Mouse (Mus musculus) midbrain, embryonic 15.5 days (tissue): Measurements from ENCODE around the gene Med22. TPM values are rescaled to one million over a fixed set of nuclear protein-coding genes. Genes with fewer than 3 reads are reported as not detected.
"Not testable (repeated sequence)": the region's sequence is repeated elsewhere in the genome, so short reads cannot be mapped to it uniquely, and the experiment has no call there.

ENCODE experiments used
- ATAC-seq: fragments of 200-750 bp; cut with Nextera tagmentation; replicated peaks from 2 replicates; pipeline ENCODE4 v1.8.0; 2017; ENCODE audit warnings: moderate TSS enrichment
- H3K27ac ChIP-seq: fragments of 300-500 bp; sonication (generic); 2 replicates; pipeline ENCODE4 v1.5.1; 2015; ENCODE audit warnings: mild to moderate bottlenecking, inconsistent platforms
- H3K27me3 ChIP-seq: fragments of 300-500 bp; sonication (generic); replicated peaks from 2 replicates; pipeline ENCODE4 v1.6.1; 2015; ENCODE audit warnings: inconsistent platforms
- H3K36me3 ChIP-seq: fragments of 300-500 bp; sonication (generic); replicated peaks from 2 replicates; pipeline ENCODE4 v1.6.1; 2015; ENCODE audit warnings: inconsistent platforms
- H3K4me1 ChIP-seq: fragments of 300-500 bp; sonication (generic); 2 replicates; pipeline ENCODE4 v1.6.1; 2015; ENCODE audit warnings: inconsistent platforms
- H3K4me2 ChIP-seq: fragments of 300-500 bp; sonication (generic); 2 replicates; pipeline ENCODE4 v1.6.1; 2015; ENCODE audit warnings: inconsistent platforms, mild to moderate bottlenecking, moderate library complexity
- H3K4me3 ChIP-seq: fragments of 300-500 bp; sonication (generic); 2 replicates; pipeline ENCODE4 v1.5.1; 2015; ENCODE audit warnings: mild to moderate bottlenecking, inconsistent platforms
- H3K9ac ChIP-seq: fragments of 300-500 bp; sonication (generic); 2 replicates; pipeline ENCODE4 v1.6.1; 2015; ENCODE audit warnings: mild to moderate bottlenecking, inconsistent platforms
- H3K9me3 ChIP-seq: fragments of 300-500 bp; sonication (generic); 2 replicates; pipeline ENCODE4 v1.6.1; 2016; ENCODE audit warnings: inconsistent platforms
- WGBS: fragments of 180-500 bp; shearing (Covaris S2); methylation state at CpG from one replicate; pipeline ENCODE4 v1.1.7; 2015; ENCODE audit warnings: mixed read lengths; 5-methylcytosine and 5-hydroxymethylcytosine counted together
- polyA plus RNA-seq: library from polyadenylated mRNA; unstranded; fragments of >200 nt; fragmentation: Nextera tagmentation; extraction: Ambion mirVana; gene quantifications from 2 replicates; pipeline ENCODE4 v1.2.1, GENCODE M21; 2015

Med22 gene
- polyA plus RNA-seq, 1 experiment from 2014 or later: 144 TPM

DNA sequence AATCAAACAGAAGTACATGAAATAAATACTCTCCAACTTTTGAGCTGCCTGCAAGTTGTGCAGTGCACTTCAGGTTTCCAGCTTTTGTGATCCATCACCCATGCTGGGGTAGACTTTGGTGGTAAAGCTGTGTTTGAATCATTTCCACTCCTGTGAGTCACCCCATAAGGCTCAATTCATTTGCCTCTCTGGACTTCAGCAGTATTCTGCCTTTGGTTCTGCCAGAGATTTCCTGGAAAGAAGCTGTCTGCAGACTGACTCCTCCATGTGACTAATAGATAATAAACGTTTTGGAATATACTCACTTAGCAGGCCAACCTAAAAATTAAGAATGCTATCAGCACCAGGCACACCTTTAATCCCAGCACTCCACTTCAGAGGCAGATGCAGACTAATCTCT is 9.7 kb downstream of the Med22 start:
- no peak for ATAC-seq
- Histone ChIP-seq H3K4me3 (no peak overlapping the region), H3K36me3 (peaks cover 36% of the 10 kb centered on the region), H3K4me2 (no peak overlapping the region), H3K9ac (no peak overlapping the region), H3K4me1 (peaks cover 27% of the 10 kb centered on the region), H3K27ac (no peak overlapping the region), H3K9me3 (no peaks in the 10 kb centered on the region), H3K27me3 (no peaks in the 10 kb centered on the region)
- 92% methylated on average over 1 of the region's 1 CpGs for WGBS

DNA sequence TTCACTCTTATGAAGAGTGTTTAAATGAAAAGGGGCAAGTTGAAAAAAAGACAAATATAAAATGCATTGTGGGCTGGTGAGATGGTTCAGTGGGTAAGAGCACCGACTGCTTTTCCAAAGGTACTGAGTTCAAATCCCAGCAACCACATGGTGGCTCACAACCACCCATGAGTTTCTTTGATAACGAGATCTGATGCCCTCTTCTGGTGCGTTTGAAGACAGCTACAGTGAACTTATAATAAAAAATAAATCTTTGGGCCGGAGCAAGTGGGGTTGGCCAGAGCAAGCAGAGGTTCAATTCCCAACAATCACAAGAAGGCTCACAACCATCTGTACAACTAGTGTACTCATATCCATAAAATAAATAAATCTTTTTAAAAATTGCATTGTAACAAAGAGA is 14.6 kb downstream of the Med22 start:
- H3K36me3 ChIP-seq: peaks cover 65% of the 10 kb centered on the region
- no peak overlapping the region for H3K4me2 ChIP-seq
- no peaks in the 10 kb centered on the region for H3K9me3 ChIP-seq
- peaks cover 3% of the 10 kb centered on the region for H3K4me1 ChIP-seq
- no peak overlapping the region for H3K9ac ChIP-seq
- H3K4me3 ChIP-seq: no peak overlapping the region
- H3K27ac ChIP-seq: no peak overlapping the region
- ATAC-seq: no peak
- WGBS: 94% methylated on average over 4 of the region's 4 CpGs
- no peaks in the 10 kb centered on the region for H3K27me3 ChIP-seq

DNA sequence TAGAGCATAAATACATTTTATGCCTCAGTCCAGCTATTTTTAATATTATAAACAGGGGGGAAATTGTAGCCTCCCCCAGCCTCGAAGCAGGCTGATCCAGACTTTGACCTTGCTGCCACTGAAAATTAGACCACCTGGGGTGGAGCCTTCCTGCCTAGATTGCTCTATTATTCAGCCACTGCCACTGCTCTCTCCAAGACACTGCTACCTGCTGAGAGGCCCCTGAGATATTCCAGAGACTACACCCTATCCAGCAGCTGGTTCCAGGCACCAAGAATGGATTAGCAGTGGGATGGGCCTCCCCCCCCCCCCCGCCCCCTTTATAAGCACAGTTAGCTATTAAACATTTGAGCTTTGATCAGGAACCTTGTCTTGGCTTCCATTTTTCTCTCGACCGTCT is 24.3 kb downstream of the Med22 start:
- not testable (repeated sequence) for H3K4me3 ChIP-seq, H3K27me3 ChIP-seq, H3K4me1 ChIP-seq, ATAC-seq, H3K4me2 ChIP-seq, H3K27ac ChIP-seq, H3K9me3 ChIP-seq, H3K9ac ChIP-seq
- 49% methylated on average over 4 of the region's 4 CpGs for WGBS
- H3K36me3 ChIP-seq: peaks cover 21% of the 10 kb centered on the region; the same call in 1 of the 2 replicates

DNA sequence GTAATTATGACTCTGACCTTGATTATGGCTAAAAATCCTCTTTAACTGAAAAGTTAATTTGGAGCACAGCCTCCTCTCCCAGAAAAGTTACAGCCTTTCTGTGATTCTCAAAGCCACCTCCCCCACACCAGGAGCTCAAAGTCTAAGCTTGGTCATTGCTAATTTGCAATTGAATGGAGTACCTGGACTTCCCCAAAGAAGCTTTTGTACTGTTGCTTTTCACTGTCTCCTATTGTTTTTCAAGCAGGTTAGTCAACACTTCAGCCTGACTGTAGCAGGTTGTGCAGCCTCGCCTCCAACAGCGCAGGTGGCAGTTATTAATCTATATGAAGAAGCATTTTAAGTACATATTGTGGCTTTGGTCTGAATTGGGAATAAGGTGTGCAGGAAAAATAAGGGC is 24.9 kb downstream of the Med22 start:
- not testable (repeated sequence) for H3K27ac ChIP-seq, H3K9ac ChIP-seq, ATAC-seq, H3K4me2 ChIP-seq, H3K4me3 ChIP-seq, H3K4me1 ChIP-seq, H3K27me3 ChIP-seq, H3K9me3 ChIP-seq
- 69% methylated on average over 2 of the region's 2 CpGs for WGBS
- peaks cover 16% of the 10 kb centered on the region; the same call in 1 of the 2 replicates for H3K36me3 ChIP-seq

DNA sequence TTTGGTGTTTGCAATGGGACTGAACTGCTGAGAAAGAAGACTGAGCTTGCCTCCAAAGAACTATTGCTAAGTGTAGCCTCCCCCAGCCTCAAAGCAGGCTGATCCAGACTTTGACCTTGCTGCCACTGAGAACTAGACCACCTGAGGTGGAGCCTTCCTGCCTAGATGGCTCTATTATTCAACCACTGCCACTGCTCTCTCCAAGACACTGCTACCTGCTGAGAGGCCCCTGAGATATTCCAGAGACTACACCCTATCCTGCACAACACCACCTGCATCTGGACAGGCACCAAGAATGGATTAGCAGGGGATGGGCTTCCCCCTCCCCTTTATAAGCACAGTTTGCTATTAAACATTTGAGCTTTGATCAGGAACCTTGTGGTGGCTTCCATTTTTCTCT is 31.9 kb downstream of the Med22 start:
- H3K9me3 ChIP-seq: no peaks in the 10 kb centered on the region
- H3K27ac ChIP-seq: no peak overlapping the region
- H3K27me3 ChIP-seq: no peaks in the 10 kb centered on the region
- H3K9ac ChIP-seq: no peak overlapping the region
- H3K36me3 ChIP-seq: no peaks in the 10 kb centered on the region
- ATAC-seq: no peak
- H3K4me2 ChIP-seq: no peak overlapping the region
- no peak overlapping the region for H3K4me3 ChIP-seq
- no peaks in the 10 kb centered on the region for H3K4me1 ChIP-seq

DNA sequence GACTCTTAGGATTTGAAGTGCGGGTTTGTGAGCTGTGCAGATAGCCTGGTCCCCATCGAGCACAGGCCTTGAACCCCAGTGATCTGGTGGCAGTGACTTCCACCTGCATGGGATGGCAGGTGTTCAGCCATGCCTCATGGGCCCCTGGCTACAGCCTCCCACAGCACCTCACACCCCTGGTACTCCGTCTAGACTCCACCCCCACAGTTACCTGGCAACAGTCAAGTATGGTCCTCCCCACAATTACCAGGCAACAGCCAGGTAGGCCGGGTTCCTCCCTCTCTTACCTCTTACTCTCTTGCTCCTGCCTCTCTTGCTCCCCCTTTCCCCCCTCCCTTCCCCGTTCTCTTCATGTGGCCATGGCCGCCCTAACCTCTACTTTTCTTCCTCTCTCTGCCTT is 39.8 kb downstream of the Med22 start:
- Histone ChIP-seq H3K4me2 (no peak overlapping the region), H3K4me1 (no peaks in the 10 kb centered on the region), H3K36me3 (no peaks in the 10 kb centered on the region), H3K4me3 (no peak overlapping the region), H3K27me3 (no peaks in the 10 kb centered on the region), H3K9me3 (no peaks in the 10 kb centered on the region), H3K9ac (no peak overlapping the region), H3K27ac (no peak overlapping the region)
- ATAC-seq: no peak
- WGBS: 62% methylated on average over 6 of the region's 6 CpGs

DNA sequence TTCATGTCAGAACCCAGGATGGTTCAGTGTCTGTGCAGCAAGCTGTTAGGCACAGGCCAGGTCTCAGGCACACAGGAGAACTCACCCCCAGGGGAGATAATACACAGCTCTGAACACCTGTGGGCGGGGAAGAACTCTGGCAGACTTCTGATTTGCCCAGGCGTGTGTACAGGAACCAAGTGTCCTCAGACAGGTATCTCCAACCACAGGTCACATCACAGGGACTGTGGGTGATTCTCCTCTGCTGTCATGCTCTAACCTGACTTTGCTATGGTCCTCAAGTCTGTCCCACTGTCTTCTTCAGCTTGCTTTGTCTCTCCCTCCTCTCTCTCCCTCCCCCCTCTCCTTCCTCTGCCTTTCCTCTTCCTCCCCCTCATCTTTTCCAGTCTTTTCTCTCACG is 45.6 kb downstream of the Med22 start, which contains the start of gene Abo:
TSS of gene Abo (minus strand) at position 101 of the 400 bp plus-strand sequence.
- Histone ChIP-seq H3K9ac (no peak within 1 kb of the TSS), H3K4me3 (no peak within 1 kb of the TSS), H3K27ac (no peak within 1 kb of the TSS), H3K36me3 (no peaks in the 10 kb centered on the region), H3K9me3 (no peaks in the 10 kb centered on the region), H3K4me1 (no peaks in the 10 kb centered on the region), H3K27me3 (no peaks in the 10 kb centered on the region), H3K4me2 (no peak within 1 kb of the TSS)
- ATAC-seq: no peak
- 69% methylated on average over 3 of the region's 3 CpGs for WGBS

DNA sequence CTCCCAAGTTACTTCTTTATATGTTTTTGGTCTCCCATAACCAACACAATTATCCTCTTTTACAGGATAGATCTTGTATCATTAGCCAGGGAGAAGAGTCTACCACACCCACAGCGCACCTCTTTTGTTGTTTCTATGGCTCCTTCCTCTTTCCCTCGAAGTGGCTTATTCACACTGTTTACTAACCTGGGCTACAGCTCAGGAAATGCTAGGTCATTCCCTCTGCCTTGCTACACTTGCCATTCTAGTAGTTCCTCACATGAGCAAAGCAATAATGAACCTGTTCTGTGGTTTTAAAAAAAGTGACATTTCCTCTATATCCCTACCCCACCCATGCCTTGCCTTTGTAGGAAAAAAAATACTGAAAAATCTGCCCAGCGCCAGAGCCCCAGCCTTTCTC is 47.6 kb downstream of the Med22 start:
- Histone ChIP-seq H3K27me3 (no peaks in the 10 kb centered on the region), H3K4me2 (no peak overlapping the region), H3K36me3 (no peaks in the 10 kb centered on the region), H3K4me1 (no peaks in the 10 kb centered on the region), H3K27ac (no peak overlapping the region), H3K9ac (no peak overlapping the region), H3K9me3 (no peaks in the 10 kb centered on the region), H3K4me3 (no peak overlapping the region)
- ATAC-seq: no peak
- WGBS: 72% methylated on average over 3 of the region's 3 CpGs

Other genes starting within 250 kb of the Med22 start
- gene Lcn4, start 239.4 kb downstream of the Med22 start, polyA plus RNA-seq: not detected in 2 replicates
- gene Abo, start 45.7 kb downstream of the Med22 start, polyA plus RNA-seq: not detected in 2 replicates
- gene Surf6, start 7.8 kb downstream of the Med22 start, polyA plus RNA-seq: 34.9 and 35.1 TPM in 2 replicates
- gene Rpl7a, start 87 bp upstream of the Med22 start, polyA plus RNA-seq: 421 and 428 TPM in 2 replicates
- gene Surf2, start 5.7 kb upstream of the Med22 start, polyA plus RNA-seq: 58.4 and 63.5 TPM in 2 replicates
- 83.4 and 85.4 TPM in 2 replicates for gene Surf1, start 5.9 kb upstream of the Med22 start, polyA plus RNA-seq
- 107 and 110 TPM in 2 replicates for gene Surf4, start 23.3 kb upstream of the Med22 start, polyA plus RNA-seq
- 0.13 and 0.54 TPM in 2 replicates for gene Stkld1, start 23.4 kb upstream of the Med22 start, polyA plus RNA-seq
- 36.8 and 38.8 TPM in 2 replicates for gene Rexo4, start 53.7 kb upstream of the Med22 start, polyA plus RNA-seq
- gene Adamts13, start 62.7 kb upstream of the Med22 start, polyA plus RNA-seq: not detected in 2 replicates
- 123 and 126 TPM in 2 replicates for gene Cacfd1, start 99.2 kb upstream of the Med22 start, polyA plus RNA-seq
- 9.0 and 9.3 TPM in 2 replicates for gene Slc2a6, start 117.3 kb upstream of the Med22 start, polyA plus RNA-seq
- 0.14 TPM in 2 replicates for gene Mymk, start 161.5 kb upstream of the Med22 start, polyA plus RNA-seq
- 9.7 and 10.1 TPM in 2 replicates for gene Adamtsl2, start 168.7 kb upstream of the Med22 start, polyA plus RNA-seq
- gene Fam163b, start 231.8 kb upstream of the Med22 start, polyA plus RNA-seq: 4.7 and 5.4 TPM in 2 replicates